Mouse (Mus musculus): ENCODE measurements around the gene Sox10.

GRCm38 (mm10) chr15:79115276-79115675 lies 49.8 kb downstream of the Sox10 start:
- TF ChIP-seq POLR2A (IDR thresholded peaks at IDR 0.05; ENCODE audit: insufficient read depth, low read depth, low read length): no peak
- no peak for TF ChIP-seq CTCF (IDR thresholded peaks at IDR 0.05; ENCODE audit: insufficient read depth, low read depth, low read length)
